In genomic region chr9:49268949-49269348, GRCm38 (mm10) we compare ENCODE assay signal across 24 mouse cellular contexts. TPM values are rescaled to one million over a fixed set of nuclear protein-coding genes. Genes with fewer than 3 reads are reported as not detected.
"Had no signal": no experiment of that assay in that cellular context is flagged by ENCODE, and none has a peak within 500 bp of the region (broad histone marks: within the 10 kb centered on the region; RNA-seq: fewer than 3 reads in every experiment).

No protein-coding gene starts in this region.

- H3K4me1 ChIP-seq: liver, embryonic 13.5 days; lung, embryonic 15.5 days; neural tube, embryonic 15.5 days had no signal

- H3K4me3 ChIP-seq: limb, embryonic 12.5 days; liver, embryonic 13.5 days; lung, embryonic 15.5 days; midbrain, embryonic 13.5 days; myocyte; neural tube, embryonic 15.5 days had no signal

- DNase-seq: kidney, postnatal 36 days; layer of hippocampus, adult 9-11 months; layer of hippocampus, postnatal 36 days; liver; liver, embryonic 13.5 days; liver, postnatal 0 days; lung, postnatal 14 days; right cerebral cortex, postnatal 4 days; spleen, adult 18-20 months; thymus, adult 18-20 months; thymus, postnatal 14 days had no signal

- H3K27ac ChIP-seq: kidney, postnatal 0 days; limb, embryonic 12.5 days; liver, embryonic 13.5 days; lung, embryonic 15.5 days; macrophage; midbrain, embryonic 13.5 days; neural tube, embryonic 15.5 days had no signal

- ATAC-seq: liver, postnatal 0 days; midbrain, embryonic 13.5 days had no signal

- H3K27me3 ChIP-seq: limb, embryonic 12.5 days; liver, embryonic 13.5 days; lung, embryonic 15.5 days; midbrain, embryonic 13.5 days; neural tube, embryonic 15.5 days had no signal

RNA-seq across cellular contexts. Expression of gene Gm4894, which starts 18.6 kb away (rescaled TPM):
- total RNA-seq: layer of hippocampus, adult 18-20 months; layer of hippocampus, postnatal 36 days; left cerebral cortex, adult 8-10 months; left cerebral cortex, postnatal 36 days; megakaryocyte-erythroid progenitor cell, adult 5-6 weeks had no signal
- polyA plus RNA-seq: kidney, postnatal 0 days; limb, embryonic 12.5 days; liver, embryonic 13.5 days; liver, postnatal 0 days; lung, embryonic 15.5 days; macrophage; midbrain, embryonic 13.5 days; myocyte; neural tube, embryonic 11.5 days; neural tube, embryonic 15.5 days; stomach, embryonic 14.5 days had no signal
